Mouse (Mus musculus): ENCODE measurements at regions not wholly inside any gene's neighbourhood (a gene's known extent, or its start where the extent isn't known, plus 50 kb on each side); places are given as distances from the start of the nearest gene placed in this dataset.

GRCm38 (mm10) chr13:45181529-45182230 is 103.2 kb downstream of the Gm9817 start:
- TF ChIP-seq CTCF (IDR thresholded peaks at IDR 0.05; ENCODE audit: control insufficient read depth, insufficient read depth, low read length) (no peak), POLR2A (IDR thresholded peaks at IDR 0.05; ENCODE audit: borderline replicate concordance, control insufficient read depth, low read depth, low read length) (no peak)
